Mouse (Mus musculus): ENCODE measurements around the gene Psmb10.

DNA sequence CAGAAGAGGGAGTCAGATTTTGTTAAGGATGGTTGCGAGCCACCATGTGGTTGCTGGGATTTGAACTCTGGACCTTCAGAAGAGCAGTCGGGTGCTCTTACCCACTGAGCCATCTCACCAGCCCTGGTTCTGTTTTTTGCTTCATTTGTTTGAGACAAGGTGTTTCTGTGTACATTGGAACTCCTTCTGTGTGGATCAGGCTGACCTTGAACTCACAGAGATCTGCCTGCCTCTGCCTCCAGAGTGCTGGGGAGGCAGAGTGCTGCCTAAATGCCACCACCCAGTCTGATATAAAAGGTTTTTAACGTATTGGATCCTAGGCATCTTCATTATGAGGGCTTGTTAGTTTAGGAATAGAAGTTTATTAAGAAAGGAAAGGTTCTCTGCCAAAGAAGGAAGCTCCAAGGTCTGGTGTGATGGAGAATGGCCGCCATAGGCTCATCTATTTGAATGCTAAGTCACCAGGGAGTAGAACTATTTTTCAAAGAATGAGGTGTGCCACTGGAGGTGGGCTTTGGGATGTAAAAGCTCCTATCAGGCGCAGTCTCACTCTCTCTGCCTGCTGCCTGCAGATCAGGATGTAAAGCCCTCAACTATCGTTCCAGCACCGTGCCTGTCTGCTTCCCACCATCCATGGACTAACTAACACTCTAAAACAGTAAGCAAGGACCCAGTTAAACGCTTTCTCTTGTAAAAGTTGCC lies 32.9 kb upstream of the Psmb10 start:
- TF ChIP-seq POLR2A (IDR thresholded peaks at IDR 0.05; ENCODE audit: low read depth, low read length) (no peak), CTCF (conservative IDR thresholded peaks at IDR 0.05 in 1 of 2, IDR thresholded peaks at IDR 0.05 in 1 of 2; ENCODE audit: low read depth in 2 of 2, low read length in 2 of 2) (no peak), SIN3A (IDR thresholded peaks at IDR 0.05; ENCODE audit: low read length) (no peak)
